Mouse (Mus musculus): ENCODE measurements around the gene Nbas. TPM values are rescaled to one million over a fixed set of nuclear protein-coding genes. Genes with fewer than 3 reads are reported as not detected.

Gene Nbas
- polyA plus RNA-seq (2012; rRNA removed) = 17.9 and 19.5 TPM in 2 replicates

- DNase-seq (ENCODE audit: low spot score) = peak; percentile 81
These were observed at the start of gene Nbas for GRCm38 (mm10) chr12:13268826-13269449. Nbas (plus strand) TSS chr12:13269133.

GRCm38 (mm10) chr12:13242453-13242852, 26.5 kb upstream of the Nbas start:
- DNase-seq (ENCODE audit: low spot score) = no peak

- DNase-seq (ENCODE audit: low spot score) = peak; percentile 75
These were observed 20.0 kb upstream of the Nbas start, which contains the start of gene Ddx1 for GRCm38 (mm10) chr12:13248691-13249572. Ddx1 (minus strand) TSS chr12:13249213.

- no peak for DNase-seq (ENCODE audit: low spot score)
These were observed 19.4 kb upstream of the Nbas start for GRCm38 (mm10) chr12:13249573-13249919.

- DNase-seq (ENCODE audit: low spot score) = no peak
These were observed 13.9 kb upstream of the Nbas start for GRCm38 (mm10) chr12:13255068-13255467.

- DNase-seq (ENCODE audit: low spot score) = no peak
These were observed 13.2 kb upstream of the Nbas start for GRCm38 (mm10) chr12:13255701-13256100.

- DNase-seq (ENCODE audit: low spot score) = no peak
These were observed 521 bp upstream of the Nbas start for GRCm38 (mm10) chr12:13268412-13268811.

- DNase-seq (ENCODE audit: low spot score) = no peak
These were observed 847 bp downstream of the Nbas start for GRCm38 (mm10) chr12:13269570-13270390.

- DNase-seq (ENCODE audit: low spot score) = no peak
These were observed 22.5 kb downstream of the Nbas start for GRCm38 (mm10) chr12:13291453-13291852.

GRCm38 (mm10) chr12:13293421-13293881, 24.5 kb downstream of the Nbas start:
- DNase-seq (ENCODE audit: low spot score) = no peak

GRCm38 (mm10) chr12:13303037-13303436, 34.1 kb downstream of the Nbas start:
- no peak for DNase-seq (ENCODE audit: low spot score)

- DNase-seq (ENCODE audit: low spot score) = no peak
These were observed 45.0 kb downstream of the Nbas start for GRCm38 (mm10) chr12:13313966-13314365.

- DNase-seq (ENCODE audit: low spot score) = no peak
These were observed 45.5 kb downstream of the Nbas start for GRCm38 (mm10) chr12:13314384-13314783.

- no peak for DNase-seq (ENCODE audit: low spot score)
These were observed 46.1 kb downstream of the Nbas start for GRCm38 (mm10) chr12:13315081-13315480.

GRCm38 (mm10) chr12:13342535-13342934, 73.6 kb downstream of the Nbas start:
- DNase-seq (ENCODE audit: low spot score) = no peak

GRCm38 (mm10) chr12:13356201-13356600, 87.3 kb downstream of the Nbas start:
- no peak for DNase-seq (ENCODE audit: low spot score)

GRCm38 (mm10) chr12:13356769-13357168, 87.8 kb downstream of the Nbas start:
- no peak for DNase-seq (ENCODE audit: low spot score)

- DNase-seq (ENCODE audit: low spot score) = no peak
These were observed 88.3 kb downstream of the Nbas start for GRCm38 (mm10) chr12:13357229-13357628.

GRCm38 (mm10) chr12:13358849-13359248, 89.9 kb downstream of the Nbas start:
- no peak for DNase-seq (ENCODE audit: low spot score)

GRCm38 (mm10) chr12:13360183-13360811, 91.4 kb downstream of the Nbas start:
- DNase-seq (ENCODE audit: low spot score) = no peak

GRCm38 (mm10) chr12:13381580-13381979, 112.6 kb downstream of the Nbas start:
- no peak for DNase-seq (ENCODE audit: low spot score)

- no peak for DNase-seq (ENCODE audit: low spot score)
These were observed 113.1 kb downstream of the Nbas start for GRCm38 (mm10) chr12:13382046-13382445.

Measured in urinary bladder, adult 2 months (tissue).